Comparison of ENCODE assay signal across 45 mouse cellular contexts in genomic region chr16:38388757-38389156, GRCm38 (mm10). TPM values are rescaled to one million over a fixed set of nuclear protein-coding genes. Genes with fewer than 3 reads are reported as not detected.
"Had no signal": no experiment of that assay in that cellular context is flagged by ENCODE, and none has a peak within 500 bp of the region (broad histone marks: within the 10 kb centered on the region; RNA-seq: fewer than 3 reads in every experiment).

No protein-coding gene starts in this region.

- DNase-seq: heart, postnatal 10 days; heart, postnatal 14 days; heart, postnatal 36 days; heart, postnatal 4 days; kidney, adult 11 months; kidney, adult 18-20 months; kidney, adult 2 months; kidney, adult 8-10 months; kidney, adult 9 months; kidney, postnatal 10 days; kidney, postnatal 14 days; kidney, postnatal 25 days; kidney, postnatal 36 days; kidney, postnatal 4 days; layer of hippocampus, adult 9-11 months; layer of hippocampus, postnatal 36 days had no signal

- H3K9ac ChIP-seq: heart, embryonic 12.5 days; heart, embryonic 13.5 days; heart, embryonic 15.5 days; hindbrain, embryonic 12.5 days; hindbrain, embryonic 13.5 days; hindbrain, embryonic 14.5 days; hindbrain, embryonic 15.5 days; intestine, embryonic 15.5 days; kidney, embryonic 15.5 days had no signal

- H3K4me1 ChIP-seq: heart, embryonic 10.5 days; hindbrain, embryonic 12.5 days; hindbrain, embryonic 13.5 days; hindbrain, embryonic 15.5 days; intestine, embryonic 15.5 days had no signal

- H3K9me3 ChIP-seq: heart, embryonic 10.5 days; heart, embryonic 12.5 days; heart, embryonic 13.5 days; heart, embryonic 15.5 days; hindbrain, embryonic 10.5 days; hindbrain, embryonic 12.5 days; hindbrain, embryonic 13.5 days; hindbrain, embryonic 15.5 days; intestine, embryonic 15.5 days; kidney, embryonic 15.5 days had no signal

- H3K36me3 ChIP-seq: heart, embryonic 10.5 days; heart, embryonic 12.5 days; heart, embryonic 13.5 days; heart, embryonic 15.5 days; hindbrain, embryonic 10.5 days; hindbrain, embryonic 12.5 days; hindbrain, embryonic 13.5 days; hindbrain, embryonic 15.5 days; intestine, embryonic 15.5 days; kidney, embryonic 15.5 days had no signal

- H3K27ac ChIP-seq: heart, embryonic 10.5 days; heart, embryonic 13.5 days; heart, embryonic 15.5 days; hindbrain, embryonic 10.5 days; hindbrain, embryonic 12.5 days; hindbrain, embryonic 13.5 days; hindbrain, embryonic 14.5 days; hindbrain, embryonic 15.5 days; hindbrain, postnatal 0 days; intestine, embryonic 15.5 days; kidney, embryonic 15.5 days; kidney, postnatal 0 days; layer of hippocampus, adult 2 months had no signal

- H3K4me2 ChIP-seq: heart, embryonic 11.5 days; heart, embryonic 12.5 days; heart, embryonic 13.5 days; heart, embryonic 15.5 days; hindbrain, embryonic 12.5 days; hindbrain, embryonic 13.5 days; hindbrain, embryonic 14.5 days; hindbrain, embryonic 15.5 days; intestine, embryonic 15.5 days; kidney, embryonic 15.5 days had no signal

- H3K27me3 ChIP-seq: heart, embryonic 12.5 days; heart, embryonic 15.5 days; hindbrain, embryonic 12.5 days; hindbrain, embryonic 13.5 days; hindbrain, embryonic 15.5 days; intestine, embryonic 15.5 days; kidney, embryonic 15.5 days had no signal

- H3K4me3 ChIP-seq: heart, embryonic 10.5 days; heart, embryonic 12.5 days; heart, embryonic 13.5 days; heart, embryonic 15.5 days; hindbrain, embryonic 10.5 days; hindbrain, embryonic 12.5 days; hindbrain, embryonic 13.5 days; hindbrain, embryonic 15.5 days; intestine, embryonic 15.5 days; kidney, embryonic 15.5 days; layer of hippocampus, adult 2 months had no signal

RNA-seq across cellular contexts. Expression of gene Gm21987, which starts 41.9 kb away (rescaled TPM):
- total RNA-seq: heart, postnatal 10 days; heart, postnatal 25 days; heart, postnatal 36 days; hematopoietic stem cell, adult 5-6 weeks; hindbrain, postnatal 0 days; layer of hippocampus, adult 18-20 months; layer of hippocampus, adult 2 months; layer of hippocampus, postnatal 10 days; layer of hippocampus, postnatal 14 days; layer of hippocampus, postnatal 36 days; left cerebral cortex, adult 18-20 months had no signal
- polyA plus RNA-seq: hindbrain, embryonic 10.5 days; hindbrain, embryonic 11.5 days; hindbrain, embryonic 12.5 days; hindbrain, embryonic 13.5 days; hindbrain, embryonic 14.5 days; hindbrain, embryonic 15.5 days; hindbrain, embryonic 16.5 days; hindbrain, postnatal 0 days; inflammation-experienced regulatory T-cells, adult 6 months; kidney, adult 2 months; kidney, embryonic 14.5 days; kidney, embryonic 15.5 days; kidney, embryonic 16.5 days; kidney, postnatal 0 days; large intestine, adult 2 months had no signal

RNA-seq across cellular contexts. Expression of gene Pla1a, which starts 44.2 kb away (rescaled TPM):
- total RNA-seq: hematopoietic stem cell, adult 5-6 weeks had no signal

RNA-seq across cellular contexts. Expression of gene Maats1, which starts 46.8 kb away (rescaled TPM):
- total RNA-seq: heart, postnatal 10 days; heart, postnatal 25 days; heart, postnatal 36 days; hematopoietic stem cell, adult 5-6 weeks had no signal
- polyA plus RNA-seq: heart, embryonic 12.5 days; heart, embryonic 14.5 days; intestine, embryonic 14.5 days; kidney, embryonic 14.5 days had no signal
